Mouse (Mus musculus): ENCODE measurements around the gene Hmg20a. TPM values are rescaled to one million over a fixed set of nuclear protein-coding genes. Genes with fewer than 3 reads are reported as not detected.

Gene Hmg20a
- 12.9 and 14.3 TPM in 2 replicates for polyA plus RNA-seq (2015; fragmentation: Nextera tagmentation; extraction: Ambion mirVana)

DNA sequence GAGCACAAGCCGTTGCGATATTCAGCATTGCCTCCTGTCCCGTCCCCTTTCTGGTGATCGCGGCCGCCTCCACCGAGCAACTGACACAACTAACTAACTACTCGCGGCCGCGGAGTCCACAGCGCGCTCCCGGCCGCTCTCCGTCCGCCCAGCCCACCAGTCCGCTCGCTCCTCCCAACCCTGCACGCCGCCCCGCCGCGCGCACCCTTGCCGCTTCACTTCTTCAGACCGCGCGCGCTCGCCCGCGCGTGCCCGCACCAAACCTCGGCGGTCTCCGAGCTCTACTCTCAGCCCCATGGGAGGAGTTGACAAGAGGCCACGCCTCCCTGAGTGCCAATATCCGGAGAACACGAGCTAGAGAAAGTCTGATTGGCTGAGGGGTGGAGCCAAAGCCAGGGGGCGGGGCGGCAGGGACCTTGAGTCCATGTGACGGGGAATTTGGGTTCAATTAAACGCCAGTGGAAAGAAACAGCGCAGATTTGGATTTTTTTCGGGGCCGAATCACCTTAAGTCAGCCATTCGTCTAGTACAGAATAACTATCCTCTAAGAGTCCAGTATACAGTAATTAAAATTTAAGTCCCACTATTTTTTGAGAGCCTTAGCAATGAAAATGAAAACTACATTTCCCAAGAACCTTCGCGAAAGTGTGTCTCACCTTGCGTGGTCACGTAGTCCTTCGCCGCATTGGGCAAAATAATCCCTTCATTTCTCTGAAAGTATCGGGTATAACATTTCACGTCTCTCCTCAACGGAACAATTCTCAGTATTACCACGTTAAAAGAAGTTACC, at the start of gene Hmg20a, which contains the start of gene Peak1:
Gene Hmg20a (plus strand): TSS at position 662 of the 790 bp plus-strand sequence.
Gene Peak1 (minus strand): TSS at position 120 of the 790 bp plus-strand sequence.
- no peaks in the 10 kb centered on the region for H3K36me3 ChIP-seq (ENCODE audit: control insufficient read depth, insufficient read depth)
- H3K4me1 ChIP-seq (replicated peaks; ENCODE audit: control insufficient read depth, insufficient read depth, low read length): no peaks in the 10 kb centered on the region
- H3K9me3 ChIP-seq (ENCODE audit: control insufficient read depth): no peaks in the 10 kb centered on the region
- H3K27ac ChIP-seq (ENCODE audit: low read depth, low read length): peak within 1 kb of the TSS; percentile 90
- peak within 1 kb of the TSS; percentile 83 for H3K4me2 ChIP-seq (replicated peaks; ENCODE audit: low read depth)
- no peaks in the 10 kb centered on the region for H3K27me3 ChIP-seq (replicated peaks; ENCODE audit: control insufficient read depth, insufficient read depth, low read length)
- peak within 1 kb of the TSS; percentile 87 for H3K9ac ChIP-seq (ENCODE audit: low read depth, low read length)
- peak within 1 kb of the TSS; percentile 90 for H3K4me3 ChIP-seq (ENCODE audit: low read depth, low read length)
- no peak for TF ChIP-seq CTCF (IDR thresholded peaks at IDR 0.05; ENCODE audit: low read depth)
- peak; percentile 99 for ATAC-seq
- WGBS: under 1% methylated on average over 58 of the region's 59 CpGs

GRCm38 (mm10) chr9:56368814-56369213, 49.6 kb upstream of the Hmg20a start:
- Histone ChIP-seq H3K9me3 (ENCODE audit: control insufficient read depth) (no peaks in the 10 kb centered on the region), H3K9ac (ENCODE audit: low read depth, low read length) (no peak overlapping the region), H3K4me1 (replicated peaks; ENCODE audit: control insufficient read depth, insufficient read depth, low read length) (no peaks in the 10 kb centered on the region), H3K36me3 (ENCODE audit: control insufficient read depth, insufficient read depth) (no peaks in the 10 kb centered on the region), H3K27me3 (replicated peaks; ENCODE audit: control insufficient read depth, insufficient read depth, low read length) (no peaks in the 10 kb centered on the region), H3K4me2 (replicated peaks; ENCODE audit: low read depth) (no peak overlapping the region), H3K27ac (ENCODE audit: low read depth, low read length) (no peak overlapping the region), H3K4me3 (ENCODE audit: low read depth, low read length) (no peak overlapping the region)
- 59% methylated on average over 3 of the region's 3 CpGs for WGBS
- TF ChIP-seq CTCF (IDR thresholded peaks at IDR 0.05; ENCODE audit: low read depth): no peak
- ATAC-seq: no peak

DNA sequence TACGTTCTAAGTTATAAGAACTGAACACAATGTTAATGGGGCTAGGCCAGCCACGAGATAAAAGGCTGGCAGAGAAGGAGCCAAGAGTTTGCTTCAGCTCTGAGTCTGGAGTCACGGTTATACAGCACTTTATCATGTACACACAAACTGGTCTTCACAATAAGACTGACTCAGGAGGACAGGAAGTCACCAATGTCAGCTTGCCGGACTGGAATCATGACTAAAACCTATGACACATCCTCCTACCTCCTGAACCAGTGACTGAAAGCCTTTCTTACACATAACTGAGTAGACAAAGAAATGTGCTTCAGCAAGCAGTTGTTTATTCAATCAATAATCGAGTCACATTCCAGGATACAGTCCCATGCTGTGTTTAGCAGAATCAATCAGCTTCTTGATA, 47.7 kb upstream of the Hmg20a start:
- no peaks in the 10 kb centered on the region for H3K4me1 ChIP-seq (replicated peaks; ENCODE audit: control insufficient read depth, insufficient read depth, low read length)
- no peaks in the 10 kb centered on the region for H3K27me3 ChIP-seq (replicated peaks; ENCODE audit: control insufficient read depth, insufficient read depth, low read length)
- H3K9me3 ChIP-seq (ENCODE audit: control insufficient read depth): no peaks in the 10 kb centered on the region
- H3K27ac ChIP-seq (ENCODE audit: low read depth, low read length): no peak overlapping the region
- no peaks in the 10 kb centered on the region for H3K36me3 ChIP-seq (ENCODE audit: control insufficient read depth, insufficient read depth)
- H3K4me2 ChIP-seq (replicated peaks; ENCODE audit: low read depth): no peak overlapping the region
- WGBS: 37% methylated on average over 5 of the region's 5 CpGs
- no peak for ATAC-seq
- TF ChIP-seq CTCF (IDR thresholded peaks at IDR 0.05; ENCODE audit: low read depth): no peak
- no peak overlapping the region for H3K9ac ChIP-seq (ENCODE audit: low read depth, low read length)
- H3K4me3 ChIP-seq (ENCODE audit: low read depth, low read length): no peak overlapping the region

DNA sequence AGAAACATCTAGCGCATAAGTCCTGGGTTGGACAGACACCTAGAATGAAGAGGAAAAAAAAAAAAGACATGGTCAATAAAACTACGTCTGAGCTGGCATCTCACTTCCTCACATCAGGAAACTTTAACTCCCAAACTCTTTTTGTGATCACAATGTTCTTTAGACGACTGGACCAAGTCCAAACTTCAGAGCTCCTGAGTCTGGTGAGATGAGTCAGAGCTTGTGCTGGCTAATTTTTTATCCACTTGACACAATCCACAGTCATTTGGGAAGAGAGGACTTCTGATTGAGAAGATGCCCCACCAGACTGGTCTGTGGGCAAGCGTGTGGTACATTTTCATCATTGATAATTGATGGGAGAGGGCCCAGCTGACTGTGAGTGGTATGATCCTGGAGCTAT, 44.0 kb upstream of the Hmg20a start:
- H3K36me3 ChIP-seq (ENCODE audit: control insufficient read depth, insufficient read depth): no peaks in the 10 kb centered on the region
- no peak overlapping the region for H3K9ac ChIP-seq (ENCODE audit: low read depth, low read length)
- H3K4me2 ChIP-seq (replicated peaks; ENCODE audit: low read depth): no peak overlapping the region
- no peaks in the 10 kb centered on the region for H3K27me3 ChIP-seq (replicated peaks; ENCODE audit: control insufficient read depth, insufficient read depth, low read length)
- H3K4me1 ChIP-seq (replicated peaks; ENCODE audit: control insufficient read depth, insufficient read depth, low read length): no peaks in the 10 kb centered on the region
- ATAC-seq: no peak
- no peak overlapping the region for H3K4me3 ChIP-seq (ENCODE audit: low read depth, low read length)
- no peaks in the 10 kb centered on the region for H3K9me3 ChIP-seq (ENCODE audit: control insufficient read depth)
- no peak for TF ChIP-seq CTCF (IDR thresholded peaks at IDR 0.05; ENCODE audit: low read depth)
- no peak overlapping the region for H3K27ac ChIP-seq (ENCODE audit: low read depth, low read length)
- 47% methylated on average over 4 of the region's 4 CpGs for WGBS

DNA sequence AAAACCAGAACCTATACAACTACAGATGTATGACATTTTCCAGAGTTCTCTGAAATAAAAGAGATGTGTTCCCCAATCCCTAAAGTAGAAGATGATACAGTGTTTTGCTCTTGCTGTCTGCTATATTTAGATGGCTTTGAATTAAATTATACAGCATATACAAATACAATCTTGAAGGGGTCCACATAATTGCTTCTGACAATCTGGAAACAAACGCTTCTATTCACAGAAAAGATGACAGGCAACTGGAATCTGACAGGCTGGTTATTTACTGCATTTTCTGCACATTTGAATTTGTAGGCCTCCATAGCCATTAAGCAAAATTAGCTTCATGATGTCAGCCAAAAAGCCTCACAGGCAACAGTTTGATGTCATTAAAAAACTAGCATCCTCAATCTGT, 35.6 kb upstream of the Hmg20a start:
- Histone ChIP-seq H3K4me1 (replicated peaks; ENCODE audit: control insufficient read depth, insufficient read depth, low read length) (no peaks in the 10 kb centered on the region), H3K4me3 (ENCODE audit: low read depth, low read length) (no peak overlapping the region), H3K27ac (ENCODE audit: low read depth, low read length) (no peak overlapping the region), H3K36me3 (ENCODE audit: control insufficient read depth, insufficient read depth) (no peaks in the 10 kb centered on the region), H3K9me3 (ENCODE audit: control insufficient read depth) (no peaks in the 10 kb centered on the region), H3K4me2 (replicated peaks; ENCODE audit: low read depth) (no peak overlapping the region), H3K27me3 (replicated peaks; ENCODE audit: control insufficient read depth, insufficient read depth, low read length) (no peaks in the 10 kb centered on the region), H3K9ac (ENCODE audit: low read depth, low read length) (no peak overlapping the region)
- WGBS: 64% methylated on average over 1 of the region's 1 CpGs
- no peak for ATAC-seq
- no peak for TF ChIP-seq CTCF (IDR thresholded peaks at IDR 0.05; ENCODE audit: low read depth)

DNA sequence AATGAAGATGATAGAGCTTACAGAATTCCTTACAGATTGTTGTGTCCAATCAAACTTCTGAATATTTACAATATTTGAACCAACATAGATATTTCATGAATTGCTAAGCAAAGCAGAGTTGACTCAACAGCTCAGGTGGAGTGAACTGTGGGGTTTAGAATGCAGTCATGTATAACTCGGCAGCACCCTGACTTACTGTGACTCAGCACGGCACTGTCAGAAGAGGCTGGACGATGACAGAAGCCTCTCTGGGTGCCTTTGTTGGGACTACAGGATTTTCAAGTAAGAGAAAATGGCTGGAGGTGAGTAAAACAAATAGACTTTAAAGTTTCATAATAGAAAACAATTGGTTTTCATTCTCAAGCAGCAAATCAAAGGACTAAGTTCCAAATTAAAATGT, 25.6 kb upstream of the Hmg20a start:
- no peaks in the 10 kb centered on the region for H3K36me3 ChIP-seq (ENCODE audit: control insufficient read depth, insufficient read depth)
- no peak for TF ChIP-seq CTCF (IDR thresholded peaks at IDR 0.05; ENCODE audit: low read depth)
- H3K9ac ChIP-seq (ENCODE audit: low read depth, low read length): no peak overlapping the region
- H3K4me3 ChIP-seq (ENCODE audit: low read depth, low read length): no peak overlapping the region
- no peaks in the 10 kb centered on the region for H3K27me3 ChIP-seq (replicated peaks; ENCODE audit: control insufficient read depth, insufficient read depth, low read length)
- ATAC-seq: no peak
- H3K4me1 ChIP-seq (replicated peaks; ENCODE audit: control insufficient read depth, insufficient read depth, low read length): no peaks in the 10 kb centered on the region
- H3K4me2 ChIP-seq (replicated peaks; ENCODE audit: low read depth): no peak overlapping the region
- H3K9me3 ChIP-seq (ENCODE audit: control insufficient read depth): no peaks in the 10 kb centered on the region
- H3K27ac ChIP-seq (ENCODE audit: low read depth, low read length): no peak overlapping the region
- 83% methylated on average over 3 of the region's 3 CpGs for WGBS
